Mouse (Mus musculus) macrophage (primary cell): ENCODE measurements around the gene Sec24c. TPM values are rescaled to one million over a fixed set of nuclear protein-coding genes. Genes with fewer than 3 reads are reported as not detected.
A peak's percentile ranks its signal among the peaks of the same experiment; 100 is the strongest.
"Not testable (repeated sequence)": the region's sequence is repeated elsewhere in the genome, so short reads cannot be mapped to it uniquely, and the experiment has no call there.

Source experiments
- H3K27ac ChIP-seq: fragments of 350-480 bp; formaldehyde crosslinking; 2 replicates; pipeline ENCODE4 v1.9.0; 2021
- H3K36me3 ChIP-seq: fragments of 350-480 bp; formaldehyde crosslinking; 2 replicates; pipeline ENCODE4 v1.9.0; 2021; ENCODE audit errors: inconsistent target
- H3K4me3 ChIP-seq: fragments of 350-480 bp; formaldehyde crosslinking; 2 replicates; pipeline ENCODE4 v1.9.0; 2021; ENCODE audit errors: inconsistent target
- H3K79me2 ChIP-seq: fragments of 350-480 bp; formaldehyde crosslinking; 2 replicates; pipeline ENCODE4 v1.9.0; 2021; ENCODE audit errors: inconsistent target
- WGBS: methylation state at CpG from one replicate; pipeline ENCODE4 v1.1.7; 2026; ENCODE audit warnings: inconsistent platforms; ENCODE audit not compliant: missing documents; 5-methylcytosine and 5-hydroxymethylcytosine counted together
- polyA plus RNA-seq: library from polyadenylated mRNA; stranded (reverse); fragments of 250-400 nt; gene quantifications from 3 replicates; pipeline ENCODE4 v1.2.4, GENCODE M21; 2018; ENCODE audit warnings: inconsistent platforms
- total RNA-seq, 78 experiments: library from RNA; depleted of rRNA; stranded (reverse); fragments of 250-400 nt; gene quantifications; 1 replicate in 9 of 78; 2 replicates in 24 of 78; 3 replicates in 43 of 78; 4 replicates in 2 of 78; pipeline ENCODE4 v1.2.4; 2018; ENCODE audit warnings: inconsistent platforms in 56 of 78

Sec24c gene
- total RNA-seq (2018; cell fraction: chromatin; rRNA removed): 100 to 1,000 TPM; 142 to 235 (median 175) TPM
- 10 to 100 TPM; 51.1 to 71.1 (median 61.4) TPM for total RNA-seq (2018; cell fraction: cytosol; rRNA removed)
- 100 to 1,000 TPM in 10 of 26 experiments, 10 to 100 TPM in 16; 76.3 to 122 (median 96.9) TPM for total RNA-seq (2018; cell fraction: nucleus; rRNA removed)
- 43.0 to 56.3 TPM (median 51.3 TPM) in 3 replicates for polyA plus RNA-seq

DNA sequence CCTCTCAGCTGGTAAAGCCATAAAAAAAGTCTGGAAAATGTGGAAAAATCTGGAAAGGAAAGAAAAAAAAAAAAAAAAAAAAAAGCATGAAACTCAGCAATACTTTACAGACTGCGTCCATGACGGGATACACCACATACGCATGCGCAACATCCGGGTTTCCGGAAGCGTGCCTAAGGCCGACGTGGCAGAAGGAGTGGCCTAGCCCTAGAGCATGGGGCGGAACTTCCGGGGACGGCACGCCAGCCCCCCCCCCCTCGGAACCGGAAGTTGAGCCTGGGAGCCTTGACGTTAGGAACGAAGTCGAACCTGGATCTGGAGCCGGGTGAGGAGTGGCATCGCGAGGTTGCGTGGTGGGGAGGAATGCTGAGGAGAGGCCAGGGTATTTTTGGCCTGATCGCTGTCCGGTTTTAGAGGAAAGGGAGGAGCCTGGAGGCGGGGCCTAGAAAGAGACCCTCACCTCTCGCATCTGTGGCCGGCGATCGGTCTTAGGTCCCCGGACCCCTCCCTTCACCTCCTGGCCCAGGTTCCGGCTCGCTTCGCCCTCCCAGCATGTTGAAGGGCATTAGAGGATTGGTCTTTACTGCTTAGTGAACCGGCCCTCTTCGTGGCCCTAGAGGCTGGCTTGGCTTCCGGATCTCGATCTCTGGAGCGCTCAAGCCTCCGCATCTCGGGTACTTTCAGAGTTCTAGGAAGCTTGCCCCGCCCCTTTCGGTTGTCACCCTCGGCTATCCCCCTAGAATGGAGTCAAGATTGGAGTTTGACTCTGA, at the start of gene Sec24c:
Sec24c (plus strand) TSS at position 245 of the 770 bp plus-strand sequence.
- Histone ChIP-seq H3K4me3 (peak within 1 kb of the TSS; percentile 100), H3K36me3 (peaks cover 31% of the 10 kb centered on the region), H3K27ac (peak within 1 kb of the TSS; percentile 92), H3K79me2 (peaks cover 51% of the 10 kb centered on the region)
- 1% methylated on average over 43 of the region's 43 CpGs for whole genome bisulfite sequencing

GRCm38 (mm10) chr14:20626447-20626846, 47.7 kb upstream of the Sec24c start:
- H3K36me3 ChIP-seq: no peaks in the 10 kb centered on the region
- no peaks in the 10 kb centered on the region for H3K79me2 ChIP-seq
- 93% methylated on average over 2 of the region's 2 CpGs for WGBS
- no peak overlapping the region for H3K27ac ChIP-seq
- H3K4me3 ChIP-seq: no peak overlapping the region

DNA sequence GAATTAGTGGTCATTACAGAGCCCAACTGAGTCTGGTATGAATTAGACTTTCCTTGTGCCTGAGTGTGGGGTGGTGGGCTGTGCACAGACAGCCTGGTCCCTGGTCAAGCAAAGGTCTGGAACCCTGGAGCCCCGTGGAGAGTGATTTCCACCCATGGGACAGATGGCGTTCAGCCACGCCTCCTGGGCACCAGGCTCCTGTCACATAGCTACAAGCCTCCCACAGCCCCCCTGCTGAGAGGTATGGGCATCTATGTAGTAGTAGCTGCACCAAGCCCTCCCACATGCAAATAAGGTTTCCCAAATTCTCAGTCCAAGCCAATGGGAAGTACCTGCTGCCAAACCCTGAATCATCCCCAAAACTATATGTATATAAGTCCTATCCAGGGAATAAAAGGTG, 47.1 kb upstream of the Sec24c start:
- 91% methylated on average over 3 of the region's 3 CpGs for WGBS
- H3K36me3 ChIP-seq: no peaks in the 10 kb centered on the region
- H3K27ac ChIP-seq: no peak overlapping the region
- no peak overlapping the region for H3K4me3 ChIP-seq
- no peaks in the 10 kb centered on the region for H3K79me2 ChIP-seq

DNA sequence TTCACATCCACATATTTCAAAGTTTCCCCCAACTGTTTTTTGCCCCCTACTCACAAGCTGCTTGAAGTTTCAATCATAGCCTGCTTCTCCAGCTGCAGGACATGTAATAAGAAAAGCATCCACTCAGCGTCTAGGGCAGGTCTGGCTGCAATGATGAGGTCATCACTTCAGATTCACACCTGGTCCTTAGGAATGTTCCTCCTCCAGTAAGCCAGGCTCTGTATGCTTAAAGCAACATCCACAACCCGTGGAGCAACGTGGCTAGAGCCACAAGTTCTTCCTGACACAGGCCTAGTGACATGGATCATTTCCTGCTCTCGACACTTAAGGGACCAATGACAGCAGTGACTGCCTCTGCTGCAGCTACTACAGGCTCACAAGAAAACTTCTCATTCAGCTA, 42.9 kb upstream of the Sec24c start:
- H3K36me3 ChIP-seq: no peaks in the 10 kb centered on the region
- no peaks in the 10 kb centered on the region for H3K79me2 ChIP-seq
- no peak overlapping the region for H3K27ac ChIP-seq
- 43% methylated on average over 4 of the region's 4 CpGs for WGBS
- no peak overlapping the region for H3K4me3 ChIP-seq

- Histone ChIP-seq H3K79me2 (no peaks in the 10 kb centered on the region), H3K4me3 (no peak overlapping the region), H3K27ac (no peak overlapping the region), H3K36me3 (no peaks in the 10 kb centered on the region)
- WGBS: 100% methylated on average over 2 of the region's 2 CpGs
Measured at GRCm38 (mm10) chr14:20635546-20635945, 38.6 kb upstream of the Sec24c start.

DNA sequence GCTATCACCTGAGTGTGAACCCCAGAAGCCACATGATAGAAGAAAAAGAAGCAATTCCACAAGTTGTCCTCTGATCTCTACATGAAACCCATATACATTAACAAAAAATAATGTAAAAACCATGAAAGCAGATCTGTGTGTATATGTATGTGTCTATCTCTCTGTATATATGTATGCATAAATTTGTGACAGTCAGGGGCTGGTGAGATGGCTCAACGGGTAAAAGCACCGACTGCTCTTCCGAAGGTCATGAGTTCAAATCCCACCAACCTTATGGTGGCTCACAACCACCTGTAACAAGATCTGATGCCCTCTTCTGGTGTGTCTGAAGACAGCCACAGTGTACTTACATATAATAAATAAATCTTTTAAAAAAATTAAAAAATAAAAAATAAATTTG, 37.1 kb upstream of the Sec24c start:
- not testable (repeated sequence) for H3K4me3 ChIP-seq, H3K27ac ChIP-seq, H3K79me2 ChIP-seq, H3K36me3 ChIP-seq
- 79% methylated on average over 3 of the region's 3 CpGs for WGBS

DNA sequence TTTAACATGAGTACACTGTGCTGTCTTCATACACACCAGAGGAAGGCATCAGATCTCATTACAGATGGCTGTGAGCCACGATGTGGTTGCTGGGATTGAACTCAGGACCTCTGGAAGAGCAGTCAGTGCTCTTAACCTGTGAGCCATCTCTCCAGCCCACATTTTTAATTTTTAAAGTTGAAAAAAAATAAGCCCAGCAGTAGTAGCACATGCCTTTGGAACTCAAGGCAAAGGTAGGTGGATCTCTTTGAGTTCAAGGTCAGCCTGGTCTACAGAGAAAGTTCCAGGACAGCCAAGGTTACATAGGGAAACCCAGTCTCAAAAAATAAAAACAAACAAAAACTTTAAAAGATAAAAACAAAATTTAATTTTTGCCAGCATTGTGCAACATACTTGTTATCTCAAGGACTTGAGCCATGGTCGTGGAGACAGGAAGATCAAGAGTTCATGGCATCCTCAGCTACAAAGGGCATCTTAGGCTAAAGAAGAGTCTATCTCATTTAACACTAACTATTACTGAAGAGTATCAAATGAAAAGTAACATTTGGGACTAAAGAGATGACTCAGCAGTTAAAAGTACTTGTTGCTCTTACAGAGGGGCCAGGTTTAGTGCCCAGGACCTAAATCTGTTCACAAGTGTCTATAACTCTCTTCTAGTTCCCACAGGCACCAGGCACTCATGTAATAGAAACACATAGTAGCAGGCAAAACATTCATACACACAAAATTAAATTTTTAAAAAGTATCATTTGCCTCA, 36.1 kb upstream of the Sec24c start:
- Histone ChIP-seq H3K4me3 (no peak overlapping the region), H3K27ac (no peak overlapping the region), H3K79me2 (peaks cover 10% of the 10 kb centered on the region; the same call in 1 of the 2 replicates), H3K36me3 (no peaks in the 10 kb centered on the region)
- WGBS: 92% methylated on average over 2 of the region's 2 CpGs

GRCm38 (mm10) chr14:20638702-20639101, 35.4 kb upstream of the Sec24c start:
- Histone ChIP-seq H3K36me3 (no peaks in the 10 kb centered on the region), H3K4me3 (no peak overlapping the region), H3K79me2 (peaks cover 10% of the 10 kb centered on the region; the same call in 1 of the 2 replicates), H3K27ac (no peak overlapping the region)
- 88% methylated on average over 6 of the region's 6 CpGs for WGBS

GRCm38 (mm10) chr14:20639918-20640619, 34.0 kb upstream of the Sec24c start:
- H3K27ac ChIP-seq: no peak overlapping the region
- WGBS: 5% methylated on average over 16 of the region's 16 CpGs
- peak overlapping the region; percentile 81 for H3K4me3 ChIP-seq
- no peaks in the 10 kb centered on the region for H3K36me3 ChIP-seq
- H3K79me2 ChIP-seq: peaks cover 10% of the 10 kb centered on the region; the same call in 1 of the 2 replicates

- H3K36me3 ChIP-seq: no peaks in the 10 kb centered on the region
- under 1% methylated on average over 57 of the region's 73 CpGs for WGBS
- peak within 1 kb of the TSS; percentile 81 for H3K4me3 ChIP-seq
- peak within 1 kb of the TSS; percentile 85 for H3K27ac ChIP-seq
- peaks cover 10% of the 10 kb centered on the region; the same call in 1 of the 2 replicates for H3K79me2 ChIP-seq
Measured at GRCm38 (mm10) chr14:20640644-20641437, 33.3 kb upstream of the Sec24c start, which contains the start of gene Usp54. Gene Usp54 (minus strand): TSS chr14:20641063.

GRCm38 (mm10) chr14:20641438-20641875, 32.7 kb upstream of the Sec24c start:
- Histone ChIP-seq H3K36me3 (no peaks in the 10 kb centered on the region), H3K4me3 (peak overlapping the region; percentile 81), H3K27ac (peak overlapping the region; percentile 85), H3K79me2 (peaks cover 10% of the 10 kb centered on the region; the same call in 1 of the 2 replicates)
- 17% methylated on average over 9 of the region's 10 CpGs for WGBS

DNA sequence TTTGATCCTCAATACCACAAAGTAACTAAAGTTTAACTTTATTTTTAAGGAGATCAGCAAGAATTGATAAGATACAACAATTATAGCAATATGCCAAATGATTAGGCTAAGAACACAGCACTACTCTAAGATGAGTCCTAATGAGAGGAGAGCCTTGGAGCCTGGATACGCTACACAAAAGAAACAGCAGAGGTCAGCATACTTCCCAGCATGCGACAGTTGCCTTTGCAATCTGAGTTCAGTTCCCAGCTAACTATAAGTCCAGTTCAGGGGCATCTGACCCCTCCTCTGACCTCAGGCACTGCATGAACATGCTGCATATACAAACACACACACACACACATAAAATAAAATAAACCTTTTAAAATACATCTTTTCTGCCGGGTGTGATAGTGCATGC, 28.6 kb upstream of the Sec24c start:
- H3K36me3 ChIP-seq: no peaks in the 10 kb centered on the region
- 76% methylated on average over 3 of the region's 3 CpGs for WGBS
- peaks cover 10% of the 10 kb centered on the region; the same call in 1 of the 2 replicates for H3K79me2 ChIP-seq
- no peak overlapping the region for H3K4me3 ChIP-seq
- H3K27ac ChIP-seq: no peak overlapping the region

DNA sequence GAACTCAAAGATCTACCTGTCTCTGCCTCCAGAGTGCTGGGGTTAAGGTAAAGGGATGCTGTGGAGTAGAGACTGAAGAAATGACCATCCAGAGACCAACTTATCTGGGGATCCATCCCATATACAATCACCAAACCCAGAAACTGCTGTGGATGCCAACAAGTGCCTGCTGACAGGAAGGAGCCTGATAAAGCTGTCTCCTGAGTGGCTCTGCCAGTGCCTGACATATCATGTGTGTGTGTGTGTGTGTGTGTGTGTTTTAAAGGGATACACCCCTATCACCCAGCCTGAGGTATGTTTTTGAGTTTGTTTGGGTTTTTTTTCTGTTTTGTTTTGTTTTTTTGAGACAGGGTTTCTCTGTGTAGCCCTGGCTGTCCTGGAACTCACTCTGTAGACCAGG, 27.7 kb upstream of the Sec24c start:
- H3K27ac ChIP-seq: no peak overlapping the region
- no peak overlapping the region for H3K4me3 ChIP-seq
- H3K36me3 ChIP-seq: no peaks in the 10 kb centered on the region
- peaks cover 8% of the 10 kb centered on the region; the same call in 1 of the 2 replicates for H3K79me2 ChIP-seq
